Mouse (Mus musculus) limb, embryonic 11.5 days (tissue): ENCODE measurements around the gene Ucp2. TPM values are rescaled to one million over a fixed set of nuclear protein-coding genes. Genes with fewer than 3 reads are reported as not detected.

Experiments
- ATAC-seq: fragments of 200-750 bp; cut with Nextera tagmentation; 2 replicates; pipeline ENCODE4 v1.8.0; 2017; ENCODE audit warnings: low read depth; ENCODE audit not compliant: insufficient number of reproducible peaks, low FRiP score, low TSS enrichment
- DNase-seq: peaks from one replicate; pipeline ENCODE4 v3.0.0-alpha.2; 2015; ENCODE audit warnings: low spot score
- H3K27ac ChIP-seq: fragments of 300-500 bp; sonication (generic); replicated peaks from 2 replicates; pipeline ENCODE4 v1.5.1; 2014; ENCODE audit warnings: low read depth, mild to moderate bottlenecking, low read length
- H3K27me3 ChIP-seq: fragments of 300-500 bp; sonication (generic); 2 replicates; pipeline ENCODE4 v1.6.1; 2014; ENCODE audit warnings: mild to moderate bottlenecking, low read length, mixed read lengths; ENCODE audit not compliant: control insufficient read depth, insufficient read depth
- H3K36me3 ChIP-seq: fragments of 300-500 bp; sonication (generic); 2 replicates; pipeline ENCODE4 v1.6.1; 2014; ENCODE audit warnings: mild to moderate bottlenecking, low read length, moderate library complexity, mixed read lengths; ENCODE audit not compliant: control insufficient read depth, insufficient read depth
- H3K4me1 ChIP-seq: fragments of 300-500 bp; sonication (generic); 2 replicates; pipeline ENCODE4 v1.6.1; 2014; ENCODE audit warnings: low read length, mixed read lengths; ENCODE audit not compliant: control insufficient read depth, insufficient read depth
- H3K4me2 ChIP-seq: fragments of 300-500 bp; sonication (generic); 2 replicates; pipeline ENCODE4 v1.6.1; 2014; ENCODE audit warnings: low read depth, mild to moderate bottlenecking, moderate library complexity; ENCODE audit not compliant: severe bottlenecking
- H3K4me3 ChIP-seq: fragments of 300-500 bp; sonication (generic); 2 replicates; pipeline ENCODE4 v1.5.1; 2014; ENCODE audit warnings: low read depth, low read length
- H3K9ac ChIP-seq: fragments of 300-500 bp; sonication (generic); 2 replicates; pipeline ENCODE4 v1.6.1; 2014; ENCODE audit warnings: mild to moderate bottlenecking, low read length
- H3K9me3 ChIP-seq: fragments of 300-500 bp; sonication (generic); 2 replicates; pipeline ENCODE4 v1.6.1; 2016; ENCODE audit warnings: low read length; ENCODE audit not compliant: control insufficient read depth
- WGBS: fragments of 180-500 bp; shearing (Covaris S2); extraction: QIAGEN DNeasy Blood & Tissue Kit; methylation state at CpG from one replicate; pipeline ENCODE4 v1.1.7; 2014; 5-methylcytosine and 5-hydroxymethylcytosine counted together
- polyA plus RNA-seq: library from polyadenylated mRNA; unstranded; fragments of >200 nt; fragmentation: Nextera tagmentation; extraction: Ambion mirVana; gene quantifications from 2 replicates; pipeline ENCODE4 v1.2.1, GENCODE M21; 2014

Gene Ucp2
- polyA plus RNA-seq: 116 and 123 TPM in 2 replicates

DNA sequence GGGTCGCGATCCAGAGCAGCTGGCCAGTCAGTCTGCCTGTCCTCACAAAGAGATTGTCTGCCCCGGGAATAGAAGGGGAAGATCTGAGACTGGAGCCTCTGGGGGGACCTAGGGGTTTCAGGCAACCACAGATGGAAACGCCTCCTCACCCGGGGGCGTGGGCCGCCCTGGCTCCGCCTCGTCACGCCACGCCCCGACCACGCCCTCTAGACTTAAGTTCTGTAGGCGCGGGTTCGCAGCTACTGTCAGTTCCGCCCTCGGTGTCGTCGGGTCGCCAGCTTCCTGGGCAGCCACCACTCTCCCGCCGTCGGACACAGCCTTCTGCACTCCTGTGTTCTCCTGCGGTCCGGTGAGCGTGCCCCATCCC, at the start of gene Ucp2:
Ucp2 (plus strand) TSS at position 221 of the 367 bp plus-strand sequence.
- Histone ChIP-seq H3K27me3 (no peaks in the 10 kb centered on the region), H3K4me1 (peaks cover 35% of the 10 kb centered on the region), H3K4me3 (peak within 1 kb of the TSS; percentile 45), H3K27ac (peak within 1 kb of the TSS; percentile 91; the same call in 1 of the 2 replicates), H3K9me3 (no peaks in the 10 kb centered on the region), H3K4me2 (peak within 1 kb of the TSS; percentile 87), H3K9ac (peak within 1 kb of the TSS; percentile 60), H3K36me3 (peaks cover 7% of the 10 kb centered on the region; the same call in 1 of the 2 replicates)
- WGBS: under 1% methylated on average over 26 of the region's 27 CpGs
- peak; percentile 85 for DNase-seq
- peak; percentile 53 for ATAC-seq

DNA sequence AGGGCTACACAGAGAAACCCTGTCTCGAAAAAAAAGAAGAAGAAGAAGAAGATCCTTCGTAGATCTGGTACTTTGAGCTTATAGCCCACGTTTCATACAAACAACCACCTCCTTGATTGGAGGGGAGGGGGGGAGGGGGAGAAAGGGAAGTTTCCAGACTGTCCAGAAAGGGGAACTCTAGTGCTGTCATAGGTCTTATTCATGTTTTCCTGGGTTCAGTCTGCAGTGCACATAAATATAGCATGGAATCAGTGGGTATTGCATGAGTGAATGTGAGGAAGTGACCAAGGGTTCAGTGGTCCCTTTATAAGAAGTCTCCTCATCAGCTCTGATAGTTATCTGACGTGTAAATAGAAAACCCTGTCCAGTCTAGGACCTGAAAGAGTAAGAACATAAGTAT, 49.4 kb upstream of the Ucp2 start:
- Histone ChIP-seq H3K9me3 (no peaks in the 10 kb centered on the region), H3K9ac (no peak overlapping the region), H3K27me3 (no peaks in the 10 kb centered on the region), H3K27ac (no peak overlapping the region), H3K36me3 (peaks cover 29% of the 10 kb centered on the region), H3K4me3 (no peak overlapping the region), H3K4me2 (no peak overlapping the region), H3K4me1 (no peaks in the 10 kb centered on the region)
- 90% methylated on average over 4 of the region's 4 CpGs for WGBS
- ATAC-seq (no peak), DNase-seq (no peak)

- Histone ChIP-seq H3K9ac (no peak overlapping the region), H3K36me3 (peaks cover 29% of the 10 kb centered on the region), H3K4me1 (no peaks in the 10 kb centered on the region), H3K4me3 (no peak overlapping the region), H3K9me3 (no peaks in the 10 kb centered on the region), H3K27ac (no peak overlapping the region), H3K4me2 (no peak overlapping the region), H3K27me3 (no peaks in the 10 kb centered on the region)
- DNase-seq (no peak), ATAC-seq (no peak)
- WGBS: 97% methylated on average over 5 of the region's 5 CpGs
Measured at GRCm38 (mm10) chr7:100446271-100446670, 46.9 kb upstream of the Ucp2 start.

DNA sequence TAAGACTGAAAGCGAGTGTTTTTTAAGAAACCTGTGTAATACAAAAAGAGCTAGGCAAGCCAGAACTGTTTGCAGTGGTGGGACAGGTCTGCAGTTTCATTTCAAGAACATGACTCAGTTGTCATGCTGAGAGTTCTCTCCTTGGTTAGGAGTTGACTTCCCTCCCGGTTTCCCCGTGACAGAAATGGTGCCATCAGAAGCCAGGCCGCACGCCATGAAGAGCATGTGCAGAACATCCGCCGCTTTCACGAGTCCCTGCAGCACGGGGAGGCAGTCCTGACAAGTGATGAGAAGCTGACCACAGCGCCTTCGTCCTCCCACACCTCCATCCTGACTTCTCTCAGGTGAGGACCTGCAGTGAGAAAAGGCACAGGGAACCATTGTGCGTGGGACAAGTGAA, 44.6 kb upstream of the Ucp2 start:
- WGBS: 94% methylated on average over 12 of the region's 12 CpGs
- no peaks in the 10 kb centered on the region for H3K4me1 ChIP-seq
- ATAC-seq (no peak), DNase-seq (no peak)
- H3K36me3 ChIP-seq: peaks cover 31% of the 10 kb centered on the region
- H3K9me3 ChIP-seq: no peaks in the 10 kb centered on the region
- H3K4me3 ChIP-seq: no peak overlapping the region
- H3K27me3 ChIP-seq: no peaks in the 10 kb centered on the region
- H3K4me2 ChIP-seq: no peak overlapping the region
- H3K27ac ChIP-seq: no peak overlapping the region
- no peak overlapping the region for H3K9ac ChIP-seq

- H3K27ac ChIP-seq: no peak overlapping the region
- DNase-seq (no peak), ATAC-seq (no peak)
- 95% methylated on average over 3 of the region's 3 CpGs for WGBS
- H3K4me1 ChIP-seq: no peaks in the 10 kb centered on the region
- H3K4me2 ChIP-seq: no peak overlapping the region
- H3K4me3 ChIP-seq: no peak overlapping the region
- no peak overlapping the region for H3K9ac ChIP-seq
- peaks cover 31% of the 10 kb centered on the region for H3K36me3 ChIP-seq
- no peaks in the 10 kb centered on the region for H3K27me3 ChIP-seq
- no peaks in the 10 kb centered on the region for H3K9me3 ChIP-seq
Measured at GRCm38 (mm10) chr7:100448985-100449384, 44.2 kb upstream of the Ucp2 start.

GRCm38 (mm10) chr7:100458153-100458552, 35.0 kb upstream of the Ucp2 start:
- Histone ChIP-seq H3K36me3 (peaks cover 30% of the 10 kb centered on the region), H3K4me2 (no peak overlapping the region), H3K9me3 (no peaks in the 10 kb centered on the region), H3K27ac (no peak overlapping the region), H3K9ac (no peak overlapping the region), H3K27me3 (no peaks in the 10 kb centered on the region), H3K4me3 (no peak overlapping the region), H3K4me1 (no peaks in the 10 kb centered on the region)
- DNase-seq (no peak), ATAC-seq (no peak)
- WGBS: 81% methylated on average over 1 of the region's 1 CpGs

DNA sequence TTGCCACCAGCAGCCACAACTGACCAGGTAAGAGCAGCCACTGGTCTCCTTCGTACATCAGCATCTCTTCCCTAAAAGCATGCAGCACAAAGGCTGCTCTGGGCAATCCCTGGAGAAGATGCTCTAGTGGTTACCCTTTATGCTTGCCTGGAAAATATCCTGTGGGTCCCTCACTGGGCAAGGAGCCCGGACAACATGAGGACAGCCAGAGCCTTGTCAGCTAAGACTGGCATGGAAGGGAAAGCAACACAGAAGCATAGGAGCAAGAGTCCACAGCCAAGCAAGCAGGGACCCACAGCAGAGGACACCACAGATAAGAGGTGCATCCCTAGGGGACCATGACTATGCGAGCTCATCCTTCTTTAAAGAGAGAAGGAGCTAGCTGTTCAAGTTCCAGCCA, 33.3 kb upstream of the Ucp2 start:
- 92% methylated on average over 3 of the region's 3 CpGs for WGBS
- Histone ChIP-seq H3K36me3 (peaks cover 27% of the 10 kb centered on the region), H3K27ac (no peak overlapping the region), H3K27me3 (no peaks in the 10 kb centered on the region), H3K9ac (no peak overlapping the region), H3K4me3 (no peak overlapping the region), H3K4me1 (0 out of 2 replicates have a peak, but pooled peaks cover 2% of the 10 kb centered on the region), H3K4me2 (no peak overlapping the region), H3K9me3 (no peaks in the 10 kb centered on the region)
- ATAC-seq (no peak), DNase-seq (no peak)

DNA sequence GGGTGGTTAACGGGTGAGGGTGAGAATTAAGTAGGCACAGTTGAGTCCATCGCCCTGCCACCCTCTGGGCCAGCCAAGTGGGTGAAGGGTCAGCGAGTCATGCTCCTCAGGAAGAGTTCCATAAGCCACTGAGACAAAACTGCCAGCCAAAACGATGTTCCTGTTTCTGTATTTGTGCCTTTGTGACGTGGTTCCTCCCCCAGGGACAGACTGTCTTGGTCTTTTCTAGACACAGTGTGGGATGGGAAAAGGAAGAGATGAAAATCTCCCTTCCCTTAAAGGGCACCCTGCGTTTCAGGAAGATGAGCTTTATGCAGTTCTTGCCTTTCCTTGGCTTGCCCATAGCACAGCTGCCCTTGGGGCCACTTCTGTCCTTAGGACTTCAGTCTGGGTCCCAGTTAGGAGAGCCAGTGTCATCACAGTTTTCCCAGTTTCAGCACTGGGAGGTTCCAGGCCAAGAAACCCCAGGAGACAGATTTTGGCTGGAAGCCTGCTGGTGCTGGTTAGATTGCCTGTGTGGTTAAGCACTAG, 31.5 kb upstream of the Ucp2 start:
- 88% methylated on average over 6 of the region's 6 CpGs for WGBS
- DNase-seq: no peak
- no peaks in the 10 kb centered on the region for H3K27me3 ChIP-seq
- no peak for ATAC-seq
- H3K36me3 ChIP-seq: peaks cover 18% of the 10 kb centered on the region; the same call in 1 of the 2 replicates
- no peak overlapping the region for H3K27ac ChIP-seq
- no peak overlapping the region for H3K4me2 ChIP-seq
- no peak overlapping the region for H3K9ac ChIP-seq
- H3K4me3 ChIP-seq: no peak overlapping the region
- H3K4me1 ChIP-seq: 0 out of 2 replicates have a peak, but pooled peaks cover 2% of the 10 kb centered on the region
- no peaks in the 10 kb centered on the region for H3K9me3 ChIP-seq

DNA sequence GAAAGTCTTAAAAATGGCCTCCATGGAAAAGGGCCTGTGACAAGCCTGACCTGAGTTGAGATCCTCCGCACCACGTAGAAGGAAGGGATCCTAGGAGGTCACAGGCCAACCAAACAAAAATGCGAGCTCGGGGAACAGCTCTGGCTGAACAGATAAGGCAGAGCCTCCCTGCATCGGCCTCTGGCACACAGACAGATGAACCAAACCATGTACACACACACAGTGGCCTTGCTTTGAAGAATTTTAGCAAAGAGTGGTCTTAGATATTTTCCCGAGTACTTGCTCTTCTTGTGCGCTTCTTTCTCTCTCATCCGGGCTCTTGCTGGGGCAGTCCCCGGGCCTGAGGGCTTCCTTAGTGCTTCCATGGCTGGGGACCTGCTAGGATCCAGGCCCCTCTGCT, 29.9 kb upstream of the Ucp2 start:
- ATAC-seq (no peak), DNase-seq (no peak)
- no peak overlapping the region for H3K27ac ChIP-seq
- no peaks in the 10 kb centered on the region for H3K9me3 ChIP-seq
- no peak overlapping the region for H3K4me3 ChIP-seq
- H3K36me3 ChIP-seq: peaks cover 10% of the 10 kb centered on the region; the same call in 1 of the 2 replicates
- H3K9ac ChIP-seq: no peak overlapping the region
- no peak overlapping the region for H3K4me2 ChIP-seq
- 78% methylated on average over 9 of the region's 9 CpGs for WGBS
- H3K27me3 ChIP-seq: no peaks in the 10 kb centered on the region
- H3K4me1 ChIP-seq: 0 out of 2 replicates have a peak, but pooled peaks cover 2% of the 10 kb centered on the region
